Mouse (Mus musculus) brain, embryonic 14.5 days (tissue): ENCODE results near the gene Dhx37.

Source experiments
- CTCF ChIP-seq: fragments of 200-500 bp; IDR thresholded peaks from 2 replicates; pipeline ENCODE4 v1.5.1; 2012; ENCODE audit warnings: inconsistent platforms, mild to moderate bottlenecking, moderate library complexity, borderline replicate concordance; ENCODE audit not compliant: insufficient read depth, insufficient read length; ENCODE audit errors: extremely low read depth
- POLR2A ChIP-seq: fragments of 200-500 bp; IDR thresholded peaks from 2 replicates; pipeline ENCODE4 v1.6.1; 2012; ENCODE audit warnings: mild to moderate bottlenecking, inconsistent platforms, borderline replicate concordance; ENCODE audit not compliant: poor library complexity, insufficient read depth, insufficient read length, severe bottlenecking; ENCODE audit errors: extremely low read depth

DNA sequence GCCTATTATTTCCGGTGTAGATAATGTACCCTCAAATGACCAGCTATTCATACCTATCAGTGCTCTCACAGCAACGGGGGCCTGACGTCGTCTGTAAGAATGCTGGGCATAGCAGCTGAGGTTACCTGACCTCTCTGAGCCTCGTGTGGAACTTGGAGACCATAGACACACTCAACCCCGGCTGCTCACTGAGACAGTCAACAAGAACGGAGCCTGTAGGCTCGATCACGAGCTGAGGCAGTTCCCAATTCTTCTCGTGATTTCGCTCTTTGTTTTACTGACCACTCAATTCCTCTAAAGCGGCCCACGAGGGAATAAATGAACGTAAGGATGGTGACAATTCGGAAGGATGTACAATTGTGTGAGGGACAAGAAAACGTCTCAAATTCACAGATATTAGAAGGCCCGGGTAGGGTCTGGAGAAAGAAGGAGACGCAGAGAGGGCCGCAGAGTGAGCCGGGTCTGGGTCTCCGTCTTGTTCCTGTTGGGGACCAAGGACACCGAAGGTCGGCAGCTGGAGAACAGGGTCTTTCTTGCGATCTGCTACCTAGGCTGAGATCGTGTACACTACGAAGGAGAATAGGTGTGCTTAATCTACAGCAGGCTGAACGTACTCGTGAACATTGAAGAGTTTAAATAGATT is 28.9 kb downstream of the Dhx37 start:
- TF ChIP-seq CTCF (no peak), POLR2A (peak; percentile 31; the same call in 1 of the 2 replicates)
